14 mouse cellular contexts compared by ENCODE assay signal in the genomic region with DNA sequence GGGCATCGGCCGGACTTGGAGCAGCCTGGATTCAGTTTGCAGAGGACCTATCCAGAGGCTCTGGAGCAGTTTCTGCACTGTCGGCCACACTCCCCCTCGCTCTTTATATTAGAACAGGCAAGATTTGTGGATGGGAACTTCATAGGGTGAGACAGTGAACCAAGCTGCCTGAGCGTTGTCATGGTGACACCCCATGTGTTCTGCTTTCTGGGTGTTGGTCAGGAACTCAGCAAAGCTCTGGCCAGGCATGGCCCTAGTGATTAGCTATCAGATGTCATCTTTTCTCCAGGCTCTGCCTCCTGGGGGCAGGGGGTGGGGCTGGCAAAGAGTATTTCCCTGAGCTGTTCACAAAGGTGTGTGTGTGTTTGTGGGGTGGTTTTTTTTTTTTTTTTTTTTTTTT. TPM values are rescaled to one million over a fixed set of nuclear protein-coding genes. Genes with fewer than 3 reads are reported as not detected.
DNase-seq lines count a peak whose midpoint lies in the region; ATAC-seq lines count a peak whose summit lies in the region.
"Had no signal": no experiment of that assay in that cellular context is flagged by ENCODE, and none has a peak within 500 bp of the region (broad histone marks: within the 10 kb centered on the region; RNA-seq: fewer than 3 reads in every experiment).

No protein-coding gene starts in this region.

- DNase-seq in hindbrain, embryonic 11.5 days (ENCODE audit: low spot score) = peak; percentile 36
- DNase-seq in MEL-GATA-1-ER (ENCODE audit: extremely low read depth, low read depth) = peak; percentile 30
- peak; percentile 57 for DNase-seq in brain, adult 2 months (ENCODE audit: low read depth, low spot score)
- DNase-seq in midbrain, embryonic 14.5 days = peak; percentile 35
- no peak for DNase-seq in frontal cortex, adult 2 months (ENCODE audit: extremely low spot score in 1 of 2, low spot score in 1 of 2)
- DNase-seq: adrenal gland, postnatal 36 days; kidney, adult 9 months; lung, postnatal 10 days; thymus, postnatal 14 days had no signal

- no peaks in the 10 kb centered on the region for H3K27me3 ChIP-seq in hindbrain, embryonic 11.5 days (ENCODE audit: control insufficient read depth, insufficient read depth, low read length)
- H3K27me3 ChIP-seq in hindbrain, embryonic 12.5 days = no peaks in the 10 kb centered on the region
- no peaks in the 10 kb centered on the region for H3K27me3 ChIP-seq in midbrain, embryonic 14.5 days (ENCODE audit: control insufficient read depth, insufficient read depth, low read length)
- H3K27me3 ChIP-seq: limb, embryonic 13.5 days had no signal

- no peaks in the 10 kb centered on the region for H3K9me3 ChIP-seq in hindbrain, embryonic 11.5 days (ENCODE audit: control insufficient read depth, low read length)
- H3K9me3 ChIP-seq in hindbrain, embryonic 12.5 days (replicated peaks) = no peaks in the 10 kb centered on the region
- no peaks in the 10 kb centered on the region for H3K9me3 ChIP-seq in midbrain, embryonic 14.5 days (ENCODE audit: control insufficient read depth, low read length)
- H3K9me3 ChIP-seq: limb, embryonic 13.5 days had no signal

- H3K4me1 ChIP-seq in hindbrain, embryonic 11.5 days (replicated peaks; ENCODE audit: control insufficient read depth, insufficient read depth, low read length) = no peaks in the 10 kb centered on the region
- peaks cover 6% of the 10 kb centered on the region for H3K4me1 ChIP-seq in hindbrain, embryonic 12.5 days
- H3K4me1 ChIP-seq in midbrain, embryonic 14.5 days (ENCODE audit: control insufficient read depth, insufficient read depth, low read length) = peaks cover 6% of the 10 kb centered on the region
- H3K4me1 ChIP-seq: limb, embryonic 13.5 days had no signal

- no peak overlapping the region for H3K4me2 ChIP-seq in hindbrain, embryonic 11.5 days (replicated peaks; ENCODE audit: low read depth, low read length)
- H3K4me2 ChIP-seq in hindbrain, embryonic 12.5 days (replicated peaks) = no peak overlapping the region
- no peak overlapping the region for H3K4me2 ChIP-seq in midbrain, embryonic 14.5 days (ENCODE audit: low read length)
- H3K4me2 ChIP-seq: limb, embryonic 13.5 days had no signal

- 39% methylated on average over 5 of the region's 5 CpGs for WGBS in hindbrain, embryonic 11.5 days
- WGBS in hindbrain, embryonic 12.5 days = 43% methylated on average over 5 of the region's 5 CpGs
- WGBS in midbrain, embryonic 14.5 days = 28% methylated on average over 5 of the region's 5 CpGs

- ATAC-seq in hindbrain, embryonic 11.5 days (ENCODE audit: low FRiP score) = no peak
- no peak for ATAC-seq in hindbrain, embryonic 12.5 days (ENCODE audit: low FRiP score)
- no peak for ATAC-seq in midbrain, embryonic 14.5 days (ENCODE audit: low FRiP score, low TSS enrichment)
- no peak for ATAC-seq in monocyte, adult 5-6 weeks (replicated peaks; ENCODE audit: insufficient number of reproducible peaks, low FRiP score, low TSS enrichment, poor library complexity, severe bottlenecking)

- no peak overlapping the region for H3K9ac ChIP-seq in hindbrain, embryonic 11.5 days (ENCODE audit: low read depth, low read length)
- H3K9ac ChIP-seq in hindbrain, embryonic 12.5 days = no peak overlapping the region
- H3K9ac ChIP-seq in midbrain, embryonic 14.5 days (replicated peaks; ENCODE audit: low read length) = no peak overlapping the region
- H3K9ac ChIP-seq: limb, embryonic 13.5 days had no signal

- H3K27ac ChIP-seq in hindbrain, embryonic 11.5 days (ENCODE audit: low read depth, low read length) = no peak overlapping the region
- H3K27ac ChIP-seq in hindbrain, embryonic 12.5 days = no peak overlapping the region
- no peak overlapping the region for H3K27ac ChIP-seq in midbrain, embryonic 14.5 days (replicated peaks; ENCODE audit: low read depth, low read length)
- H3K27ac ChIP-seq: limb, embryonic 13.5 days had no signal

- H3K4me3 ChIP-seq in hindbrain, embryonic 11.5 days (ENCODE audit: low read depth, low read length) = no peak overlapping the region
- no peak overlapping the region for H3K4me3 ChIP-seq in hindbrain, embryonic 12.5 days
- no peak overlapping the region for H3K4me3 ChIP-seq in midbrain, embryonic 14.5 days (replicated peaks; ENCODE audit: low read depth, low read length)
- H3K4me3 ChIP-seq: limb, embryonic 13.5 days had no signal

- no peaks in the 10 kb centered on the region for H3K36me3 ChIP-seq in hindbrain, embryonic 11.5 days (ENCODE audit: control insufficient read depth, insufficient read depth, low read length)
- H3K36me3 ChIP-seq in hindbrain, embryonic 12.5 days = no peaks in the 10 kb centered on the region
- H3K36me3 ChIP-seq in midbrain, embryonic 14.5 days (ENCODE audit: control insufficient read depth, insufficient read depth, low read length) = no peaks in the 10 kb centered on the region
- H3K36me3 ChIP-seq: limb, embryonic 13.5 days had no signal

RNA-seq across cellular contexts. Expression of a gene that starts 23.8 kb away (rescaled TPM):
- polyA plus RNA-seq in hindbrain, embryonic 11.5 days (2014; fragmentation: Nextera tagmentation; extraction: Ambion mirVana) = not detected in 2 replicates
- not detected in 2 replicates for polyA plus RNA-seq in hindbrain, embryonic 12.5 days (2016; fragmentation: Nextera tagmentation; extraction: Ambion mirVana)
- not detected in 2 replicates for polyA plus RNA-seq in midbrain, embryonic 14.5 days (2014; fragmentation: Nextera tagmentation; extraction: Ambion mirVana)
- total RNA-seq in monocyte, adult 5-6 weeks (2017) = not detected in 3 replicates
- polyA plus RNA-seq in frontal cortex, adult 2 months (2012; rRNA removed) = 0.88 and 2.4 TPM in 2 replicates
- total RNA-seq: adrenal gland, postnatal 36 days; neutrophil, adult 5-6 weeks had no signal
- polyA plus RNA-seq: heart, embryonic 14.5 days; limb, embryonic 13.5 days had no signal

RNA-seq across cellular contexts. Expression of a gene that starts 45.1 kb away (rescaled TPM):
- polyA plus RNA-seq in hindbrain, embryonic 11.5 days (2014; fragmentation: Nextera tagmentation; extraction: Ambion mirVana) = not detected in 2 replicates
- not detected in 2 replicates for polyA plus RNA-seq in hindbrain, embryonic 12.5 days (2016; fragmentation: Nextera tagmentation; extraction: Ambion mirVana)
- polyA plus RNA-seq in midbrain, embryonic 14.5 days (2014; fragmentation: Nextera tagmentation; extraction: Ambion mirVana) = not detected in 2 replicates
- 1.2 TPM in 1 of 3 replicates, not detected in the others for total RNA-seq in monocyte, adult 5-6 weeks (2017)
- not detected in 2 replicates for polyA plus RNA-seq in frontal cortex, adult 2 months (2012; rRNA removed)
- total RNA-seq: adrenal gland, postnatal 36 days; neutrophil, adult 5-6 weeks had no signal
- polyA plus RNA-seq: heart, embryonic 14.5 days; limb, embryonic 13.5 days had no signal

RNA-seq across cellular contexts. Expression of a gene that starts 51.0 kb away (rescaled TPM):
- polyA plus RNA-seq in hindbrain, embryonic 11.5 days (2014; fragmentation: Nextera tagmentation; extraction: Ambion mirVana) = 1.8 and 2.3 TPM in 2 replicates
- polyA plus RNA-seq in hindbrain, embryonic 12.5 days (2016; fragmentation: Nextera tagmentation; extraction: Ambion mirVana) = 4.5 and 4.9 TPM in 2 replicates
- 17.1 and 17.2 TPM in 2 replicates for polyA plus RNA-seq in midbrain, embryonic 14.5 days (2014; fragmentation: Nextera tagmentation; extraction: Ambion mirVana)
- total RNA-seq in monocyte, adult 5-6 weeks (2017) = 3.1 to 14.0 TPM (median 4.5 TPM) in 3 replicates
- 38.3 and 43.8 TPM in 2 replicates for polyA plus RNA-seq in frontal cortex, adult 2 months (2012; rRNA removed)

Comparison
In these comparisons a context has a peak if more than half of its experiments do, and no peak if none do; other contexts are left out.
1. DNase-seq: peak in hindbrain, embryonic 11.5 days (single experiment), MEL-GATA-1-ER (single experiment), brain, adult 2 months (single experiment) and midbrain, embryonic 14.5 days (single experiment); none in frontal cortex, adult 2 months (0 of 2).